Mouse (Mus musculus) megakaryocyte, embryonic 14.5 days (primary cell): ENCODE data around the gene Gm20388. TPM values are rescaled to one million over a fixed set of nuclear protein-coding genes. Genes with fewer than 3 reads are reported as not detected.
A peak's percentile ranks its signal among the peaks of the same experiment; 100 is the strongest.

Experiments
- H3K27me3 ChIP-seq: replicated peaks from 2 replicates; pipeline ENCODE3; 2012; ENCODE audit warnings: inconsistent platforms
- H3K36me3 ChIP-seq: replicated peaks from 2 replicates; pipeline ENCODE3; 2012; ENCODE audit warnings: low read length, inconsistent platforms, mixed read lengths
- H3K4me1 ChIP-seq: 2 replicates; pipeline ENCODE4 v1.6.1; 2012; ENCODE audit warnings: inconsistent platforms
- H3K4me3 ChIP-seq: replicated peaks from 2 replicates; pipeline ENCODE3; 2012; ENCODE audit warnings: moderate library complexity, mild to moderate bottlenecking, inconsistent platforms
- H3K9me3 ChIP-seq: 2 replicates; pipeline ENCODE4 v1.6.1; 2012; ENCODE audit warnings: inconsistent platforms
- FLI1 ChIP-seq: IDR thresholded peaks from 2 replicates; pipeline ENCODE4 v1.6.1; 2012; ENCODE audit warnings: low read length, inconsistent platforms, mixed read lengths
- GATA1 ChIP-seq: IDR thresholded peaks from 3 replicates; pipeline ENCODE4 v1.6.1; 2012; ENCODE audit warnings: mixed read lengths, low read length, inconsistent platforms, borderline replicate concordance
- polyA plus RNA-seq: library from polyadenylated mRNA; stranded (reverse); fragments of >175 nt; gene quantifications from 2 replicates; pipeline ENCODE4 v1.2.3, GENCODE M21; 2012; ENCODE audit warnings: low replicate concordance; ENCODE audit not compliant: insufficient read depth

Gm20388 gene
- polyA plus RNA-seq, 1 experiment: 111 TPM

- TF ChIP-seq GATA1 (no peak), FLI1 (no peak)
- no peak overlapping the region for H3K4me3 ChIP-seq
- H3K27me3 ChIP-seq: no peaks in the 10 kb centered on the region
- no peaks in the 10 kb centered on the region for H3K9me3 ChIP-seq
- peaks cover 15% of the 10 kb centered on the region for H3K36me3 ChIP-seq
- H3K4me1 ChIP-seq: peaks cover 94% of the 10 kb centered on the region
Observed at GRCm38 (mm10) chr8:123031321-123031978, 3120.8 kb downstream of the Gm20388 start.

- Histone ChIP-seq H3K9me3 (no peaks in the 10 kb centered on the region), H3K27me3 (no peaks in the 10 kb centered on the region), H3K36me3 (peaks cover 12% of the 10 kb centered on the region), H3K4me1 (peaks cover 99% of the 10 kb centered on the region), H3K4me3 (peak overlapping the region; percentile 70)
- no peak for TF ChIP-seq GATA1
- TF ChIP-seq FLI1: no peak
Observed at GRCm38 (mm10) chr8:123032730-123033129, 3122.1 kb downstream of the Gm20388 start.

- TF ChIP-seq FLI1 (no peak), GATA1 (no peak)
- Histone ChIP-seq H3K36me3 (peaks cover 9% of the 10 kb centered on the region), H3K9me3 (no peaks in the 10 kb centered on the region), H3K4me3 (peak overlapping the region; percentile 78), H3K4me1 (peaks cover 98% of the 10 kb centered on the region), H3K27me3 (no peaks in the 10 kb centered on the region)
Observed at GRCm38 (mm10) chr8:123033431-123033830, 3122.8 kb downstream of the Gm20388 start.

DNA sequence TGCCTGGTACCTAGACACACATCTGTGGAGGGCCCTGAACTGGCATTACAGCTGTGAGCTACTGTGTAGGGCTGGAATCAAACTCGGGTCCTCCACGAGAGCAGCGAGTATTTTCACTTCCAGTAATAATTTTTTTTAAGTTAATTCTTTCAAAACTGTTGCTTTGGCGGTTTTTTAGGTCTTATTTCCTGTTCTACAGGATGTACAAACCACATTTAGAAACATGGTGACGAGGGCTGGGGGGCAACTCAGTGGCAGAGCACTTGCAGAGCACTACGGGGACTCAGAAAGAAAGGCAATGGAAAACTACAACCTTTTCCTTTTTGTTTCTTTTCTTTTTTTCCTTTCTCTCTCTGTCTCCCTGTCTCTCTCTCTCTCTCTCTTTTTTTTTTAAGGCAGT lies 3123.5 kb downstream of the Gm20388 start:
- H3K9me3 ChIP-seq: no peaks in the 10 kb centered on the region
- H3K4me1 ChIP-seq: peaks cover 96% of the 10 kb centered on the region
- peaks cover 11% of the 10 kb centered on the region for H3K36me3 ChIP-seq
- peak overlapping the region; percentile 87 for H3K4me3 ChIP-seq
- TF ChIP-seq FLI1 (no peak), GATA1 (no peak)
- no peaks in the 10 kb centered on the region for H3K27me3 ChIP-seq

- peak overlapping the region; percentile 35 for H3K4me3 ChIP-seq
- peaks cover 6% of the 10 kb centered on the region for H3K36me3 ChIP-seq
- H3K27me3 ChIP-seq: no peaks in the 10 kb centered on the region
- H3K9me3 ChIP-seq: no peaks in the 10 kb centered on the region
- peaks cover 81% of the 10 kb centered on the region for H3K4me1 ChIP-seq
- TF ChIP-seq FLI1 (no peak), GATA1 (no peak)
Observed at GRCm38 (mm10) chr8:123036956-123037355, 3126.3 kb downstream of the Gm20388 start.

- Histone ChIP-seq H3K4me1 (peaks cover 76% of the 10 kb centered on the region), H3K4me3 (peak overlapping the region; percentile 76), H3K27me3 (no peaks in the 10 kb centered on the region), H3K9me3 (no peaks in the 10 kb centered on the region), H3K36me3 (peaks cover 4% of the 10 kb centered on the region)
- TF ChIP-seq GATA1: no peak
- TF ChIP-seq FLI1: no peak
Observed at GRCm38 (mm10) chr8:123037487-123037886, 3126.8 kb downstream of the Gm20388 start.

DNA sequence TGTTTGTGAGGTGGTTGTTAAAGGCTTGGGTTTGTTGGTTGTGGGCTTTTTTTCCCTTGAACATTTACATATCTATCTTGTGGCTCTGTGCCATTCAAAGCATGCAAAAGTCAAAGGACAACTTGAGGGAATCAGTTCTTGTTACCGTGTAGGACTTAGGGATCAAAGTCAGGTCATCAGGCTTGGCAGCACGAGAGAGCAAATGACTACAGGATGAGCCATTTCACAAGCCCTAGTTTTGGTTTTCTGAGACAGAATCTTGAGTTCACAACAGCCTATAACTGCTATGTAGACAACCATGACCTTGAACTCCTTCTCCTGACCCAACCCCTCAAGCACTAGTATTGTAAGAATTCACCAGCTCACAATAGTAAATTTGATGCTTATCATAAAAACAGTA lies 3127.7 kb downstream of the Gm20388 start:
- TF ChIP-seq FLI1: no peak
- TF ChIP-seq GATA1: no peak
- Histone ChIP-seq H3K36me3 (peaks cover 4% of the 10 kb centered on the region), H3K4me3 (no peak overlapping the region), H3K9me3 (no peaks in the 10 kb centered on the region), H3K4me1 (peaks cover 70% of the 10 kb centered on the region), H3K27me3 (no peaks in the 10 kb centered on the region)

- TF ChIP-seq FLI1 (no peak), GATA1 (no peak)
- peaks cover 67% of the 10 kb centered on the region for H3K4me1 ChIP-seq
- peak overlapping the region; percentile 96 for H3K4me3 ChIP-seq
- H3K9me3 ChIP-seq: no peaks in the 10 kb centered on the region
- no peaks in the 10 kb centered on the region for H3K27me3 ChIP-seq
- peaks cover 8% of the 10 kb centered on the region for H3K36me3 ChIP-seq
Observed at GRCm38 (mm10) chr8:123039376-123040109, 3128.9 kb downstream of the Gm20388 start.

DNA sequence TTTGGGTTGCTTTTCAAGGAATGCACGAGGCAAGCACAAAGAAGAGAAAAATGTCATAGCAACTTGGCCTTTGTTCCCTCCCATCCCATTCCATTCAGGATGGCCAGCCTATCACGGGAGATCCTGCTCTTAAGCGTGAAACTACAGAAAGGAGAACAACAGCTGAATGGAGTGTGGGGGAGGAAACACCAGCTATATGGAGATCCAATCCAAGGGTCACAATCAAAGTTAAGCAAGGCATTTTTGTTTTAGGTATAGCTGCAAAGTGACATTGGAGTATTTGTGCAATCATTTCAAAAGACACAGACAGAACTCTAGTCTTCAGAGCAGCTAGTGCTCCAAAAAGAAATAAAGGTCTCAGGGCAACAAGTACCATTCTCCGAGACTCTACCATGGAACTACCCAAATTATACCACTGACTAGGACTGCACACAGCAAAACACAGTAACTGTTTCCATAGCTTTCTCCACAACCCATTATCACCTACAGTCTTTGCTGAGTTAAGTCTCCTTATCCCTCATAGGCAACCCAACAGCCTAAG lies 3129.5 kb downstream of the Gm20388 start:
- TF ChIP-seq GATA1 (no peak), FLI1 (no peak)
- peak overlapping the region; percentile 96 for H3K4me3 ChIP-seq
- peaks cover 67% of the 10 kb centered on the region for H3K4me1 ChIP-seq
- no peaks in the 10 kb centered on the region for H3K9me3 ChIP-seq
- H3K27me3 ChIP-seq: no peaks in the 10 kb centered on the region
- H3K36me3 ChIP-seq: peaks cover 14% of the 10 kb centered on the region
